8 mouse cellular contexts compared by ENCODE assay signal in the genomic region with DNA sequence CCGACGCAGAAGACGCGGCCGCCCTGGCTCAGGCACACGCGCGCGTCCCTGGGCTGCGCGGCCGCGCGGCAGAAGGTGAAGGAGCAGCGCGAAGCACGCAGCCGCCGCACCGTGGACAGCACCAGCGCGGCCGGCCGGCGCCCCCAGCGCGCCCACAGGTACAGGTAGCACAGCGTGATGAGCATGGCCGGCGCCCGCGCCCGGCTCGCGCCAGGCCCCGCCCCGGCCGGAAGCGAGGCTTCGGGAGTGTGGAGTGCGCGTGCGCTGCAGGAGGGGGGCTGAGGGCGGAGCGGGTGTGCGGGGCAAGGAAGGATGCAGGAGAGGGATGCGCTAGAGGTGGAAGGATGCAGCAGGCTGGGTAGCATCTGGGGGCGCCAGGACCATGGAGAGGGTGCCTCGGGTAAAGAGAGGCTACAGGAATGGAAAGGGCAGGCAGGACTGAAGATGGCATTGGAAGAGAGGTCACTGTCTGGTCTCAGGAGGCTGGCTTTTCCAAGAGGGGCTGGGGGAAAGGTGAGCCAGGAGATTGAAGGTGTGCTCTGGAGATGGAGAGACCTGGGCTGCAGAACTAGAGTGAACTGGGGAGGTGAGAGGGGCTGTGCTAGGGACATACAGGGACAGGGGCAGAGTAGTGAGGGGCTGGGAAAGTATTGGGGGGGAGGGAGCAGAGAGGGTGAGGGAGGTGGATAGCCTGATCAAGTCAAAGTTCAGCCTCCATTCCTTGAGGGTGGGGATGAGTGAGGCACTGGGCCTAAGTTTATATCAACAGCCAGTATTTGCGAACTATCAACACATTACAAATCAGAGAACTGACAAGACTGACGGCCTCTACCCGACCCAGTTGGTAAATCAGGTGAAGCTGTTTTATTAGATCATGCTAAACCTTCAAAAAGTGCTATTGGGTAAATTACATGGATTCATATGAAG. TPM values are rescaled to one million over a fixed set of nuclear protein-coding genes. Genes with fewer than 3 reads are reported as not detected.
DNase-seq lines count a peak whose midpoint lies in the region; ATAC-seq and TF ChIP-seq lines count a peak whose summit lies in the region.

No protein-coding gene starts in this region.

- H3K4me2 ChIP-seq in hindbrain, embryonic 16.5 days (ENCODE audit: low read length) = peak overlapping the region; percentile 92

- H3K27ac ChIP-seq in gastrocnemius, adult 2 months = peak overlapping the region; percentile 80
- H3K27ac ChIP-seq in hindbrain, embryonic 16.5 days (ENCODE audit: low read depth, low read length) = peak overlapping the region; percentile 71
- peak overlapping the region; percentile 62 for H3K27ac ChIP-seq in left cerebral cortex, adult 2 months

- 5% methylated on average over 50 of the region's 52 CpGs for WGBS in hindbrain, embryonic 16.5 days

- peak; percentile 97 for ATAC-seq in hindbrain, embryonic 16.5 days
- ATAC-seq in megakaryocyte, adult 5-6 weeks (ENCODE audit: poor library complexity, severe bottlenecking) = peak; percentile 88

- no peaks in the 10 kb centered on the region for H3K9me3 ChIP-seq in hindbrain, embryonic 16.5 days (ENCODE audit: control insufficient read depth, low read length)

- no peaks in the 10 kb centered on the region; the same call in 1 of the 2 replicates for H3K27me3 ChIP-seq in hindbrain, embryonic 16.5 days (replicated peaks; ENCODE audit: control insufficient read depth, insufficient read depth, low read length)

- H3K9ac ChIP-seq in hindbrain, embryonic 16.5 days (ENCODE audit: low read depth, low read length) = peak overlapping the region; percentile 82

- intact Hi-C loops in gastrocnemius, adult 2 months (cut with DNase I) = no loop called here
- intact Hi-C loops in left cerebral cortex, adult 2 months (cut with DNase I) = no loop called here

- no peaks in the 10 kb centered on the region for H3K36me3 ChIP-seq in hindbrain, embryonic 16.5 days (ENCODE audit: control insufficient read depth, insufficient read depth, low read length)

- H3K4me1 ChIP-seq in hindbrain, embryonic 16.5 days (ENCODE audit: control insufficient read depth, insufficient read depth, low read depth, low read length) = peaks cover 6% of the 10 kb centered on the region

- no peak for TF ChIP-seq CTCF in gastrocnemius, adult 2 months (IDR thresholded peaks at IDR 0.05)
- no peak for TF ChIP-seq CTCF in left cerebral cortex, adult 2 months (IDR thresholded peaks at IDR 0.05)

- peak overlapping the region; percentile 93 for H3K4me3 ChIP-seq in gastrocnemius, adult 2 months
- H3K4me3 ChIP-seq in hindbrain, embryonic 16.5 days (ENCODE audit: low read length) = peak overlapping the region; percentile 80
- peak overlapping the region; percentile 59 for H3K4me3 ChIP-seq in left cerebral cortex, adult 2 months

- peak; percentile 81 for DNase-seq in T-cell, adult 2 months (ENCODE audit: low spot score)
- peak; percentile 90 for DNase-seq in cerebellum, adult 9-11 months
- DNase-seq in gastrocnemius, adult 2 months = peak; percentile 90
- DNase-seq in left cerebral cortex, adult 2 months (ENCODE audit: extremely low spot score in 1 of 2, low spot score in 2 of 2) = peak; percentile 80
- peak; percentile 83 for DNase-seq in right cerebral cortex, adult 18-20 months
- DNase-seq in urinary bladder, adult 2 months (ENCODE audit: low spot score) = peak; percentile 65

RNA-seq across cellular contexts. Expression of gene Hlcs, which starts 23.0 kb away (rescaled TPM):
- total RNA-seq in gastrocnemius, adult 2 months (2021) = 10 to 100 TPM in 1 of 2 experiments, 1 to 10 TPM in 1; 7.5 to 10.3 TPM
- 7.9 and 8.3 TPM in 2 replicates for polyA plus RNA-seq in hindbrain, embryonic 16.5 days (2015; fragmentation: Nextera tagmentation; extraction: Ambion mirVana)
- total RNA-seq in left cerebral cortex, adult 2 months (2021) = 10 to 100 TPM; 16.6 to 17.4 TPM
- 22.8 and 25.3 TPM in 2 replicates for total RNA-seq in megakaryocyte, adult 5-6 weeks (2015)
- total RNA-seq in megakaryocyte, adult 5-6 weeks (2017) = 14.8 and 21.9 TPM in 2 replicates
- polyA plus RNA-seq in urinary bladder, adult 2 months (2012; rRNA removed) = 11.0 and 11.9 TPM in 2 replicates

RNA-seq across cellular contexts. Expression of gene Ripply3, which starts 37.9 kb away (rescaled TPM):
- 1 to 10 TPM in 1 of 2 experiments, under 1 TPM in 1; 0.59 to 1.0 TPM for total RNA-seq in gastrocnemius, adult 2 months (2021)
- 0.84 and 1.3 TPM in 2 replicates for polyA plus RNA-seq in hindbrain, embryonic 16.5 days (2015; fragmentation: Nextera tagmentation; extraction: Ambion mirVana)
- under 1 TPM; 0.29 to 0.51 TPM for total RNA-seq in left cerebral cortex, adult 2 months (2021)
- 0.23 TPM in 1 of 2 replicates, not detected in the other for total RNA-seq in megakaryocyte, adult 5-6 weeks (2015)
- not detected in 2 replicates for total RNA-seq in megakaryocyte, adult 5-6 weeks (2017)
- polyA plus RNA-seq in urinary bladder, adult 2 months (2012; rRNA removed) = 2.1 and 2.2 TPM in 2 replicates

Comparison
In these comparisons a context has a peak if more than half of its experiments do, and no peak if none do; other contexts are left out.
1. Peak in every context shown above with its lines: DNase-seq, ATAC-seq, H3K4me3 ChIP-seq and H3K27ac ChIP-seq.